Mouse (Mus musculus) lung, embryonic 16.5 days (tissue): ENCODE data around the gene Arfgap1. TPM values are rescaled to one million over a fixed set of nuclear protein-coding genes. Genes with fewer than 3 reads are reported as not detected.

Experiments used
- ATAC-seq: fragments of 200-750 bp; cut with Nextera tagmentation; 2 replicates; pipeline ENCODE4 v1.8.0; 2017; ENCODE audit warnings: low read depth, mild to moderate bottlenecking, moderate library complexity
- H3K27ac ChIP-seq: fragments of 300-500 bp; sonication (generic); 2 replicates; pipeline ENCODE4 v1.5.1; 2014; ENCODE audit warnings: mild to moderate bottlenecking, control low read depth, low read length
- H3K27me3 ChIP-seq: fragments of 300-500 bp; sonication (generic); 2 replicates; pipeline ENCODE4 v1.6.1; 2014; ENCODE audit warnings: low read depth, low read length, mixed read lengths; ENCODE audit not compliant: control insufficient read depth, insufficient read depth
- H3K36me3 ChIP-seq: fragments of 300-500 bp; sonication (generic); 2 replicates; pipeline ENCODE4 v1.6.1; 2014; ENCODE audit warnings: low read length; ENCODE audit not compliant: control insufficient read depth, insufficient read depth
- H3K4me1 ChIP-seq: fragments of 300-500 bp; sonication (generic); replicated peaks from 2 replicates; pipeline ENCODE4 v1.6.1; 2014; ENCODE audit warnings: low read length, mixed read lengths; ENCODE audit not compliant: control insufficient read depth, insufficient read depth
- H3K4me2 ChIP-seq: fragments of 300-500 bp; sonication (generic); 2 replicates; pipeline ENCODE4 v1.6.1; 2014; ENCODE audit warnings: low read depth, low read length, control low read depth
- H3K4me3 ChIP-seq: fragments of 300-500 bp; sonication (generic); 2 replicates; pipeline ENCODE4 v1.5.1; 2014; ENCODE audit warnings: mild to moderate bottlenecking, low read length, control low read depth
- H3K9ac ChIP-seq: fragments of 300-500 bp; sonication (generic); 2 replicates; pipeline ENCODE4 v1.6.1; 2014; ENCODE audit warnings: low read length, control low read depth
- H3K9me3 ChIP-seq: fragments of 300-500 bp; sonication (generic); 2 replicates; pipeline ENCODE4 v1.6.1; 2016; ENCODE audit warnings: low read length; ENCODE audit not compliant: control insufficient read depth
- WGBS: fragments of 180-500 bp; shearing (Covaris S2); extraction: QIAGEN DNeasy Blood & Tissue Kit; methylation state at CpG from one replicate; pipeline ENCODE4 v1.1.7; 2014; 5-methylcytosine and 5-hydroxymethylcytosine counted together
- polyA plus RNA-seq: library from polyadenylated mRNA; unstranded; fragments of >200 nt; fragmentation: Nextera tagmentation; extraction: Ambion mirVana; gene quantifications from 2 replicates; pipeline ENCODE4 v1.2.1, GENCODE M21; 2015

Arfgap1 gene
- 96.2 and 98.6 TPM in 2 replicates for polyA plus RNA-seq

DNA sequence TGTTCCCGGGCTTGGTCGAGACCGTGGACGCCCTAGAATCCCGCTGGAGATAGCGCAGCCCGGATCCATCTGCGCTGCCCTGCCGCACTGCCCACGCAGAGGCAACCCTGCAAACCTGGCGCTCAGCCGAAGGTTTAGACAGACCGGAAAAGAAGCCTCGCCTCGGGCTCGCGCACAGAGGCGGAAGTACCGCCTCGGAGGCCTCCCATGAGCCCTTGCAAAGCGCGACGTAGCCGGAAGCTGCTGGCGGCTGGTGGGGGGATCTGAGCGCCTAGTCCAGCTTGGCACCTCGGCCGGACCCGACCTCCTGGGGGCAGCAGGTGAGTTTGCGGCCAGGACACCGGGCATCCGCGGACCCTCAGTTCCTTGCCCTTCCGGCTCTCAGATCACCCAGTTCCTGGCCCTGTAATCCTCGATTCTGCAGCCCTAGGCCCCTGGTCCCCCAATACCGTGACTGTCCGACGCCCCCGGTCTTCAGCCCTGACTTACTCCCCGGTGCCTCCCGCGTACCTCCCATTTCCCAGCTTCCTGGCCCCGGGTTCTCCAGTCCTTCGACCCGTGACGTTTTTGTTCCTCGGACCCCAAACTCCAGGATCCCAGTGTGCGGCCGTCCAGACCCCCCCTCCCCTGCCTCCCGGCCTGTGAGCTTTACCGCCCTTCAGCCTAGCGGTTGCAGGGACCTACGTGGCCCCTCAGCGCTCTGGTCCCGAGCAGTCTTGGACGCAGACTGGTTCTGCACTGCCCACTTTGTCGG is at the start of gene Arfgap1:
TSS of gene Arfgap1 (plus strand) at position 216 of the 754 bp plus-strand sequence.
- peaks cover 20% of the 10 kb centered on the region for H3K36me3 ChIP-seq
- peak within 1 kb of the TSS; percentile 84 for H3K27ac ChIP-seq
- peaks cover 12% of the 10 kb centered on the region for H3K4me1 ChIP-seq
- under 1% methylated on average over 57 of the region's 57 CpGs for WGBS
- no peaks in the 10 kb centered on the region for H3K9me3 ChIP-seq
- H3K27me3 ChIP-seq = no peaks in the 10 kb centered on the region
- peak within 1 kb of the TSS; percentile 93 for H3K4me3 ChIP-seq
- peak within 1 kb of the TSS; percentile 90 for H3K4me2 ChIP-seq
- H3K9ac ChIP-seq = peak within 1 kb of the TSS; percentile 98
- ATAC-seq = peak; percentile 95

DNA sequence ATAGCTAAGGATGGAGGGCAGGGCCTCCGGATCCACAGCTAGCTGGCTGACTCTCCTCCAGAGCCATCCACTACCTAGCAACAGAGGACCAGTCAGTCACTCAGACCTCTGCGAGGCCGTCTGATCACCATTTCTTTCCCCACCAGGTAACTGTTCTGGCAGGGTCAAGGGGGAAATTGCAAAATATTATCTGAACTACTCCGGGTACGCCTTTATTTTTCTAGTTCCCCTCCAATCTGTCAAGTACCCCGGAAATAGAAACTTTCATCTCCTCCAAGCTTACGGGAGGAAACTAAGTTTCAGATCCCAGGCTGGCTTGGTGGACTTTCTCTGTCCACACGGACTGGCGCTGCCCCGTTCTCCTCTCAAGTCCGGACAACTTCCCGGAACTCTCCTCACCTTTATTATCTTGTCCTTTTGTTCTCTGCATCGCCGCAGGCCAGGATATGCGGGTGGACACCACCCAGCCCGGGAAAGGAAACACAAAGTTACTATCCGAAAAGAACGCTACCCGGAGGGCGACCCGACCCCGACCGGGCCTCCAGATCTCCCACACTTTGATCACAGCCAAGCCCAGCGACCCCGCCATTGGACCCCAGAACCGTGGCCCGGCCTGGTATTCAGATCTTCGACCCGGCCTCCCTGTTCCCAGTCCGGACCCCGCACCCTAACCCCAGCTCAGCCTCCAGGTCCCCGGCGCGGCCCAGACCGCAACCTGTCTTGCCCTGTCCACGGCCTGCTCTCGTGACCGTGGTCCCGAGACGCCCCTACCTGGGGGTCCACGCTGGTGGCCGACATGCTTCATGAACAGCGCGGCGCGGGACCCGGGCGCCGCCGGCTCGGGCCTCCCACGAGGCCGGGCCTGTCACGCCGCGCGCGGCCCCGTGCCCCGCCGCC is 46.9 kb upstream of the Arfgap1 start:
- Histone ChIP-seq H3K4me3 (peak overlapping the region; percentile 100), H3K4me1 (peaks cover 15% of the 10 kb centered on the region), H3K9ac (peak overlapping the region; percentile 100), H3K27ac (peak overlapping the region; percentile 72), H3K9me3 (no peaks in the 10 kb centered on the region), H3K27me3 (no peaks in the 10 kb centered on the region), H3K4me2 (peak overlapping the region; percentile 91), H3K36me3 (peaks cover 15% of the 10 kb centered on the region)
- WGBS = under 1% methylated on average over 57 of the region's 61 CpGs
- peak; percentile 54 for ATAC-seq

DNA sequence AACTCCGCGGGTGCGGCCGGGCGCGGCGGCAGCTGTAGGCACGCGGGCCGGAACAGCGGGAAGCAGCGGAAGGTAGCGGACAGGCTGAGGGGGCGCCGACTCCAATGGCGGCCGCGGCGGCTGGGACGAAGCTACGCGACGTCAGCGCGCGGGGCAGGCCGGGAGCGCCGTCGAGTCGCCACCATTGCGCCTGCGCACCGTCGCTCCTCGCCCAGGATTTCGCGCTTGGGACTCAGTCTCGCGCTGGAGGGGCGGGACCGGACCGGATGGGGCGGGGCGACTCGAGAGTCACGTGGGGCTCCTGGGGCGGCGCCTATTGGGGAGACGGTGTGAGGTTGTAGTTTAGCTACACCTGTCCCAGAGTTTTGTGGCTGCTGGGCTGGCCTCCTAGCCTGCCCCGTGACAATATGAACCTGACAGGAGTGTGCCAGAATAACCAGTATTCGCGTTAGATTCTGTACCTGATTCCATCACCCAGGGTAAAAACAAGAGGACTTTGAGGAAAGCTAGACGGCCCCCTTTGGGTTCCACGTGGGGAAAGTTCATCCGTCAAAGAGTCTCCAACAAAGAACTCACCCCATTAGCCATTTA is 46.1 kb upstream of the Arfgap1 start, which contains the start of gene Ythdf1:
TSS of gene Ythdf1 (minus strand) at position 140 of the 591 bp plus-strand sequence.
- no peaks in the 10 kb centered on the region for H3K9me3 ChIP-seq
- H3K4me2 ChIP-seq = peak within 1 kb of the TSS; percentile 91
- peak within 1 kb of the TSS; percentile 100 for H3K9ac ChIP-seq
- WGBS = under 1% methylated on average over 35 of the region's 56 CpGs
- H3K4me1 ChIP-seq = peaks cover 12% of the 10 kb centered on the region
- peak within 1 kb of the TSS; percentile 100 for H3K4me3 ChIP-seq
- peak; percentile 97 for ATAC-seq
- peak within 1 kb of the TSS; percentile 72 for H3K27ac ChIP-seq
- peaks cover 9% of the 10 kb centered on the region; the same call in 1 of the 2 replicates for H3K36me3 ChIP-seq
- no peaks in the 10 kb centered on the region for H3K27me3 ChIP-seq

DNA sequence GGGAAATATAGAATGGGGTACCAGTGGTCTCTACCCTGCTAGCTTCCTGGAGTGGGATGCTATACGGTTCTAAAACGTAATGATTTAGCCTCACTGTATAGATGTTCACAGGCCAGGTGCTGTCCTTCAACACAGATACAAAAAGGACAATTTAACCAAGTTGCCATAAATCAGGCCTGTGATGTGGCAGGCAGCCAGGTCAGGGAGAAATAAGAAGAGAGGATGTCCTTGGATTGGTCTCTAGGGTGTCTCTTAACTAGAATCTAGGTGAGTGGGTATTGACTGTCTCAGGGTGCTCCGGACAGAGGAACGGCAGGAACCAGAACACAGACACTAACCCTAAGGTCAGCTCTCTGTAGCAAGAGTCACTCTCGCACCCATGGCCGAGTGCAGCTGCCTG is 44.3 kb upstream of the Arfgap1 start:
- no peaks in the 10 kb centered on the region for H3K9me3 ChIP-seq
- peaks cover 7% of the 10 kb centered on the region for H3K4me1 ChIP-seq
- ATAC-seq = no peak
- no peak overlapping the region for H3K4me2 ChIP-seq
- H3K4me3 ChIP-seq = no peak overlapping the region
- no peak overlapping the region for H3K9ac ChIP-seq
- WGBS = 81% methylated on average over 6 of the region's 6 CpGs
- no peak overlapping the region for H3K27ac ChIP-seq
- no peaks in the 10 kb centered on the region for H3K27me3 ChIP-seq
- H3K36me3 ChIP-seq = peaks cover 7% of the 10 kb centered on the region; the same call in 1 of the 2 replicates

DNA sequence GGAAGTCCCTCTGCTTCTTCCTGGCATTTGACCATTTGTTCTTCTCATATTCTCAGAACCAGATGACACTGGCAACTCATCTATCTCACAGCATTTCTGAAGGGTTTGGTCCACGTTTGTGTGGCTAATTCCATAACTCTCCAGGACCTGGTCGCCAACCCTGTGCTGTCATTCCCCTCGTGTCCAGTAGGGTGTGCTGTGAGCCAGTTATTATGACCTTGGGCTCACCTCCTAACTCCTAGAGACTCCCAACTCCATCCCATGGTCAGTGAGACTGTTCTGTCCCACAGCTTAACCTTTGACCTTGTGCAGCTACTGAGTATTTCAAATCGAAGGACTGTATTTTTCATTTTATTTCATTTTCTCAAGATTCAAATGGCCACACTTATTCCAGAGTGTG is 41.8 kb upstream of the Arfgap1 start:
- ATAC-seq = no peak
- no peaks in the 10 kb centered on the region for H3K9me3 ChIP-seq
- H3K9ac ChIP-seq = no peak overlapping the region
- H3K27ac ChIP-seq = no peak overlapping the region
- no peaks in the 10 kb centered on the region for H3K36me3 ChIP-seq
- WGBS = 4% methylated on average over 4 of the region's 4 CpGs
- H3K4me2 ChIP-seq = no peak overlapping the region
- no peaks in the 10 kb centered on the region for H3K4me1 ChIP-seq
- H3K27me3 ChIP-seq = no peaks in the 10 kb centered on the region
- no peak overlapping the region for H3K4me3 ChIP-seq

DNA sequence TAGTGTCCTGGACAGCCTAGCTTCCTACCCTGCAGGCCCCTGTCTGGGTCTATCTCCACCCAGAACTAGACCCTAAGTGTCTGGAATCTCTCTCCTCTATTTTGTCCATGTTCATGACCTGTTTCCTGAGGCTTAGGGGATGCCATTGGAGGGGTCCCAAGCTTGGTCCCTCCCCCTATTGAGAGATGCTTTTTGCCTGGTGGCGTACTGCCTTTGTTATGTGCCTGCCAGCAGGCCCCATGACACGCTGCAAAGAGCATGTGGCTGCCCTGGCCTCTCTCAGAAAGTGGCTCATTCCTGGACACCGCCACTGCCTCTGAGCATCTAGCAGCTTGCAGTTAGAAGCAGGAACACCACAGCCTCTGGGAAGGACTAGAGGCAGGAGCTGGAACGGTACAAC is 38.3 kb upstream of the Arfgap1 start, which contains the start of gene Birc7:
TSS of gene Birc7 (plus strand) at position 301 of the 400 bp plus-strand sequence.
- Histone ChIP-seq H3K4me2 (no peak within 1 kb of the TSS), H3K27me3 (no peaks in the 10 kb centered on the region), H3K9ac (no peak within 1 kb of the TSS), H3K27ac (no peak within 1 kb of the TSS), H3K36me3 (no peaks in the 10 kb centered on the region), H3K4me3 (no peak within 1 kb of the TSS), H3K9me3 (no peaks in the 10 kb centered on the region), H3K4me1 (no peaks in the 10 kb centered on the region)
- 48% methylated on average over 4 of the region's 4 CpGs for WGBS
- ATAC-seq = no peak

DNA sequence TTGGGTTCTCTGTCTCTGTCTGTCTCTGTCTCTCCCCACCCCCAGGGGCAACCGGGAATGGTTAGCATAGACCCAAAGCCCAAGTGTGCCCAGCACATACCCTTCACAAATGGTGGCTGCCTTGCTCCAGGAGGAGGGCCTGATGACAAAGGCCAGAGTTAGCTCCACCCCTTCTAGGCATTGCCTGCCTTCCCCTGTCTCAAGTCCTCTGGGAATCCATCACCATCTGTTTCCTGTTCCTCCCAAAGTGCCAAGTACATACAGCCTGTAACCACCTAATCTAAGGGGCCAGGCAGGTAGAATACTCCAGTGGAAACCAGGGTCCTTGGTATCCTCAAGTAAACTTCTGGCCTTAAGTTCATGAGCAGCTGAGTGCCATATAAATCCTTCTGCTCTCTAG is 34.6 kb upstream of the Arfgap1 start:
- no peaks in the 10 kb centered on the region for H3K9me3 ChIP-seq
- 67% methylated on average over 1 of the region's 1 CpGs for WGBS
- no peak overlapping the region for H3K4me2 ChIP-seq
- H3K4me3 ChIP-seq = no peak overlapping the region
- H3K36me3 ChIP-seq = no peaks in the 10 kb centered on the region
- H3K4me1 ChIP-seq = no peaks in the 10 kb centered on the region
- no peak overlapping the region for H3K27ac ChIP-seq
- H3K27me3 ChIP-seq = no peaks in the 10 kb centered on the region
- H3K9ac ChIP-seq = no peak overlapping the region
- ATAC-seq = no peak

DNA sequence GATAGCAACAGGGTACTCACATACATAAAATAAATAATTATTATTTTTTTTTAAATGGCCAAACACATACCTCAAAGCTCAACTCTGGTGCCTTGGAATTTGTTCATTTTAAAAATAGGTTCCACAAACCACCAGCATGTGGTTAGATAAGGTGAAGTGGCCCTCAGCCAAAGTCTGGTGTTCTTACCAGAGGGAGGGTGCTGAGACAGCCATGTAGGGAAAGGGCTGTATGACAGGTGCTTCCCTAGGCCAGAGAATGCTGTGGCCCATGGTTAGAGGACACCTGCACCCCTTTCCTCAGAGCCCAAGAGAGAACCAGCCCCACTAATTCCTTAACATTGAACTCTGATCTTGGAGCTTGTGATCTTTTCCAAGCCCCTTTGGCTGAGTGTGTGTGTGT is 26.8 kb upstream of the Arfgap1 start:
- Histone ChIP-seq H3K9me3 (no peaks in the 10 kb centered on the region), H3K9ac (no peak overlapping the region)
- ATAC-seq = no peak

DNA sequence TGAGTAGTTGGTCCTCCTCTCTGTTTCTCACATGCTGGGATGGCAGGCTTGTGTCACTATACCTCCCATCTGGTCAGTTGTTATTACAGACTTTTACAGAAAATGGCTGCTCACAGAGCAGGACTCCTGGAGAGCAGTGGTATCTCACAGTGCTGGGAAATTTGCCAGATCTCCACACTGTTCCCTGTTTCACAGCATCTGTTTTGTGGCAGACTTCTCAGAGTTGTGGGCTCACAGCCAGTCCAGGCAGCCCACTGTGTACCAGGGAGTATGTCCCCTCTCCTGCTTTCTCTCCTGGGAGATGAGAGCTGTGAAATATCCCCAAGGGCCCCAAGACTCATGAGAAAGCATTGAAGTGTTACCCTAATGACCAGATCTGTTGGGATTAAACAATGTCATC is 25.2 kb upstream of the Arfgap1 start:
- ATAC-seq = no peak
- H3K27ac ChIP-seq = no peak overlapping the region
- H3K4me3 ChIP-seq = no peak overlapping the region
- H3K27me3 ChIP-seq = no peaks in the 10 kb centered on the region
- H3K9ac ChIP-seq = no peak overlapping the region
- H3K9me3 ChIP-seq = no peaks in the 10 kb centered on the region
- peaks cover 5% of the 10 kb centered on the region; the same call in 1 of the 2 replicates for H3K36me3 ChIP-seq
- H3K4me1 ChIP-seq = no peaks in the 10 kb centered on the region
- H3K4me2 ChIP-seq = no peak overlapping the region

More for the DNA sequence above, 26.8 kb upstream of the Arfgap1 start:
- Histone ChIP-seq H3K4me3 (no peak overlapping the region), H3K4me1 (no peaks in the 10 kb centered on the region), H3K27ac (no peak overlapping the region), H3K36me3 (peaks cover 5% of the 10 kb centered on the region; the same call in 1 of the 2 replicates), H3K27me3 (no peaks in the 10 kb centered on the region), H3K4me2 (no peak overlapping the region)
